Mouse (Mus musculus): ENCODE data around the gene Shb. TPM values are rescaled to one million over a fixed set of nuclear protein-coding genes. Genes with fewer than 3 reads are reported as not detected.
A peak's percentile ranks its signal among the peaks of the same experiment; 100 is the strongest.

The Shb gene
- polyA plus RNA-seq, 1 experiment from 2014 or later = 3.0 TPM

DNA sequence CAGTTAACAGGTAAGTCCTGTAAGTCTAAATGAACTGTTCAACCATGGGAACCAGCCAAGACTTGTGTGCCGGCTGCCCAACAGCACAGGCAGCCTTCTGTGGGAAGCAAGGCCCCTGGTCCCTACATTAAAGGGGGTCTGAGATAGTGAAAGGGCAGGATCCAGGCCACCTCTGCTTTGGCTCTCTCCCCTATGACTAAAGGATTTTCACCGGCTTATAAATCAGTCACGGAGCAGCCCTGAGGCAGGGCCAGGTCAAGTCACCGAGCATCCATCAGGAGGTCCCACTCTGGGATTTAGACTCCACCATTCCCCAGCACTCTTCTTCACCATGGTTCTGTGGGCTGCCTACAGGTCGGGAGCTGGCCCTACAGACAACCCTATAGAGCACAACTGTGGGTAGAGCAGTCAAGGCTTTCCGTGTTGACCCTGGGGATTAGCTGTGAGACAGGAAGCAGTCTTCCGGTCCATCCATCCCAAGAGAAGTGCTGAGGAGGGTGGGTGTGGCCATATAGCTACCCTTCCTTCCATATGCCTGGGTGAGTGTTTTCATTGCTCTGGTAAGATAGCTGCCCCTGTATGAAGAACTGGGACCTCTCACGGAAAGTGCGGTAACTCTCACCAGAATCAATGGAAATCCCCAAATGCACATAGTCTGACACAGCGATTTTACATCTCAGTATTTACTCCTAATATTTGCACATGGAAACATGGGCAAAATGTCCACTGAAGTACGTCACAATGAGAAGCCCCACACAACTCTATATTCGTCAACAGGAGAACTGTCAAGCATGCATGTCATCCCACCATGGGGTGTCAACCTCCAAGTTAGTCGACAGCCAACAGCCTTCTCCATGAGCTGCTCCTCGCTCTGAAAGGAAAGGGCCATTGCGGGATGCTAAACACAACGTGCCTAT is 40.3 kb downstream of the Shb start:
- DNase-seq (no peak), ATAC-seq (ENCODE audit: low read depth) (no peak)
- Histone ChIP-seq H3K9me3 (replicated peaks) (no peaks in the 10 kb centered on the region), H3K4me2 (peak overlapping the region; percentile 59), H3K4me1 (replicated peaks) (peaks cover 100% of the 10 kb centered on the region), H3K4me3 (replicated peaks) (no peak overlapping the region), H3K9ac (peak overlapping the region; percentile 52), H3K27ac (peak overlapping the region; percentile 81), H3K36me3 (peaks cover 21% of the 10 kb centered on the region), H3K27me3 (no peaks in the 10 kb centered on the region)
- 42% methylated on average over 16 of the region's 16 CpGs for WGBS (ENCODE audit: insufficient replicate concordance)

DNA sequence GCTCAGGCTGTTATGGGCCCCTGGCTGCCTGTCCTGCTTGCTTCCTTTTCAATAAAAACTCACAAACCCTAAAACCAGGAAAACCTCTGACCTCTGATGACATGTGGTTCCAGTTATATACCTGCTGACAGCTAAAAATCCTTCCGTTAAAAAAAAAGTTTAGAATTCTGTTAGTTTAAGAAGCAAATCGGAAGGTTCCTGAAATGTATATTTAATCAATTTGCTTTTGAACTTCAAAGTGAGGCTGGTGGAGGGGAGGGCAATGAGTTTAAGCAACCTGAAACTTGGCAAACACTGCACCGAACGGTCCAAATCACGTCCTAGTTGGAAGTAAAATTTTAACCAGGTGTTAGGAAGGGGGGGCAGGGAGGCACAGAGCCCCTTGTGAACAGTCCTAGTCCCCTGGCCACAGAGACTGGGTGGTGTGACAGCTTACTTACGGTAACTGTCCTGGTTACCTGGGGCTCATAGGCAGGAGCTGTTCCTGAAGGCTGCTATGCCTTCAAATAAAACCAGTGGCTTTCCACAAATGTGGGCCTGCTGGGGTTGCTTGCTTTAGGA is 41.1 kb downstream of the Shb start:
- H3K27ac ChIP-seq = peak overlapping the region; percentile 81
- no peaks in the 10 kb centered on the region for H3K9me3 ChIP-seq (replicated peaks)
- peaks cover 27% of the 10 kb centered on the region for H3K36me3 ChIP-seq
- H3K9ac ChIP-seq = peak overlapping the region; percentile 52; the same call in 1 of the 2 replicates
- DNase-seq (no peak), ATAC-seq (ENCODE audit: low read depth) (peak; percentile 15; the same call in 1 of the 2 replicates)
- peak overlapping the region; percentile 59 for H3K4me2 ChIP-seq
- H3K4me1 ChIP-seq (replicated peaks) = peaks cover 100% of the 10 kb centered on the region
- no peak overlapping the region for H3K4me3 ChIP-seq (replicated peaks)
- 59% methylated on average over 6 of the region's 6 CpGs for WGBS (ENCODE audit: insufficient replicate concordance)
- no peaks in the 10 kb centered on the region for H3K27me3 ChIP-seq

DNA sequence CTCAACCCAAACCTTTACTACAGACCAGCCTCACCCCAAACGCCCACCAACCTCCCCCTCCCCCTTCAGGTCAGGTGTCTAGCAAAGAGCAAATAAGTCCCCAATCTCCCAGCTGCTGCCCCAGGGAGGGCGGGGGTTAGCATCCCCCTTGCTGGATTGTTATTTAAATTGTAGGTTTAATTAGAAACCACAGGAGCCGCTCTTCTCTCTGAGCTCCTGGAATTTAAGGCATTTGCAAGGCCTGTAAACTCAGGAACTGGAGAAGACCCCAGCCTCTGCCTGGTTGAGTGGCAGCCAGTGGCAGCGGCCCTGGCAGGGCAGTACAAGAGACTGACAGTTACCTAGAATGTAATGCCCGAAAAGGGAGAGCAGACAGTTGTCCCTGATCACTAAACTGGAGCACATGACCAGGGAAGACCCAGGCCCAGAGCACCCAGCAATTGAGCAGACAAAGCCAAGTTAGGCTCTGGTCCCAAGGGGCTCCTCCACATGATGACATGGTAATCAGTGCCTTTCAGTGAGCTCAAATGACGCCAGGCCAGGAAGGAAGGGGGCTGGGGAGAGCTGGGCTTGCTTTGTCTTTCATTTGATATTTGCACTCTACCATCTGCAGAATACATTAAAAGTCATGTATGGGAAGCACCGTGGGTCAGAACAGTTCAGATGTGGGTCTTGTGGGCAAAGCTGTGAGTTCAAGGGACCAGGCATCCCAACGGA is 42.1 kb downstream of the Shb start:
- Histone ChIP-seq H3K9ac (peak overlapping the region; percentile 42; the same call in 1 of the 2 replicates), H3K27ac (peak overlapping the region; percentile 81), H3K36me3 (peaks cover 37% of the 10 kb centered on the region), H3K4me2 (no peak overlapping the region), H3K9me3 (replicated peaks) (no peaks in the 10 kb centered on the region), H3K4me1 (replicated peaks) (peaks cover 100% of the 10 kb centered on the region), H3K27me3 (no peaks in the 10 kb centered on the region), H3K4me3 (replicated peaks) (no peak overlapping the region)
- ATAC-seq (ENCODE audit: low read depth) = no peak
- DNase-seq = no peak
- 58% methylated on average over 8 of the region's 8 CpGs for WGBS (ENCODE audit: insufficient replicate concordance)

DNA sequence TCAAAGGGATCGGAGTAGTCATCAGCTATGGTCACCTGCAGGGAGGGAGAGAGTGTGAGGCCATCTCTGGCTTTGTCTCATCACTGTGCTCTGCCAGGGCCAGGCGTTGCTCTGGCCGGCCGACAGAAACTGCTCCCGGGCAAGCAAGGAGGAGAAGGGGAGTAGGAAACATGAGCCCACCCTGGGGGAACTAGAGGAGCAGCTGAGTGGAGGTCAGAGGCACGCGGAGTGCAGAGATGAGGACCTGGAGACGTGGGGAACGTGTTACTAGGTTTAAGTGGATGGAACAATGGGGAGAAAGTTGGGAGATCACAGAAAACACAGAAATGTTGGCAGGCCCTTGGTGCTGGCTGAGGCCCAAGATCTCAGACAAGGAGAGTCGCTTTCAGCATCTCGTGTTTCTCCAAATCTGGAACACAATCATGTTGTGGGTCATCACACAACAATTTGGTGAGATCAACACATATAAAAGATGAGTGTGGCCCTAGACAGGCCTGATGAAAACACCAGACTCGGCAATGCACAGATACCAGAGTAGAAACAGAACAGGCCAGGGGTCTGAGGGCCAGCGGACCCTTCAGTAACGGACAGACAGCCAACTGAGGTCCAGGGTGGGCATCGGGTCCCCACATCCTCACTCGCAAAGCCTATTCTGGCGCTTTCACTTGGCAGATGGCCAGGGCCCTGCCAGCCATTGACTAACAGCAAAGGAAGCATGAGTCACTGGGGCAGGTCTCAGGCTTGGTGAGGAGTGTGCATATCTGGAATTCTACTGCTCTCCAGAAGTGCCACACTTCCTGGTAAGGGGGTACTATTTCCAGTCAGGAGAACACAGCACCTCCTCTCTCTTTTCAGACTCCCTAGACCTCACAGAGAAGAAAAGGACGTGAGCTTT is 42.9 kb downstream of the Shb start:
- DNase-seq (no peak), ATAC-seq (ENCODE audit: low read depth) (no peak)
- H3K9ac ChIP-seq = peak overlapping the region; percentile 42; the same call in 1 of the 2 replicates
- no peak overlapping the region for H3K4me3 ChIP-seq (replicated peaks)
- H3K4me2 ChIP-seq = no peak overlapping the region
- peaks cover 38% of the 10 kb centered on the region for H3K36me3 ChIP-seq
- peak overlapping the region; percentile 81 for H3K27ac ChIP-seq
- H3K4me1 ChIP-seq (replicated peaks) = peaks cover 100% of the 10 kb centered on the region
- no peaks in the 10 kb centered on the region for H3K9me3 ChIP-seq (replicated peaks)
- no peaks in the 10 kb centered on the region for H3K27me3 ChIP-seq
- WGBS (ENCODE audit: insufficient replicate concordance) = 63% methylated on average over 18 of the region's 18 CpGs

DNA sequence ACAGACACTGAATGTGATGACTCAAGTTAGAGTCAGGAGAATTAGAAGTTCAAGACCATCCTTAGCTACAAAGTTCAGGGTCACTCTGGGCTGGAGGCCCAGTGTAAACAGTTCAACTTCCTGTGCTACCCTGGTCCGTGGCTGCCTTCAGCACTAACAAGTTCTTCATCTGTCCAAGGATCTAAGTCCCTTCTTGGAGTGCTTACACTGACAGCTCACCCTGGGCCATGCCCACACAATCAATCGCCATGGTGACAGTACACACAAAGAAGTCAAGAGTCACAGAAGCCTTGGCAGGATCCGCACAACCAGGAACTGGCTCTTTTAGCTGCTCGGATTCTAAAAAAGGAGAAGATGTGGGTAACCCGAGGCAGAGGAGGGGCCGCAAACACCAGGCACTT is 44.6 kb downstream of the Shb start:
- peaks cover 100% of the 10 kb centered on the region for H3K4me1 ChIP-seq (replicated peaks)
- ATAC-seq (ENCODE audit: low read depth) = no peak

DNA sequence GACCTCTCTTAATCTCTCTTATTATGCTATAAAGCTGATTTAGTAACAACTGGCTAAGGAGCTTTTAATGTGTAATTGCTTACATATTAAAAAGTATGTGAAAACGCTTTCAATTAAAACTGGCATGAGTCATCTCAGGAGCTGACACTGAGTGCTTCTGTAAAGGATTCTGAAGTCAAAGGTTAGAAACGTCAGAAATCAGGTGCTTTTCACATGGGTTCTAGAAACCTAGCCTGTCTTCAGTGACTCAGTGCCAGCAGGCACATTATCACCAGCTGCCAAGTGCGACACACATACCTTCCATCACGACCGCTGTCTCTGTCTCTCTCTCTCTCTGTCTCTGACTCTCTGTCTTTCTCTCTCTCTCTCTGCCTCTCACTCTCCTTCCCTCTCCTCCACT is 47.2 kb downstream of the Shb start:
- peak overlapping the region; percentile 74 for H3K9ac ChIP-seq
- WGBS (ENCODE audit: insufficient replicate concordance) = 70% methylated on average over 5 of the region's 5 CpGs
- H3K4me2 ChIP-seq = peak overlapping the region; percentile 67; the same call in 1 of the 2 replicates
- no peaks in the 10 kb centered on the region for H3K9me3 ChIP-seq (replicated peaks)
- ATAC-seq (ENCODE audit: low read depth) = no peak
- no peak for DNase-seq
- peak overlapping the region; percentile 100 for H3K27ac ChIP-seq
- H3K4me3 ChIP-seq (replicated peaks) = no peak overlapping the region
- H3K4me1 ChIP-seq (replicated peaks) = peaks cover 100% of the 10 kb centered on the region
- H3K36me3 ChIP-seq = peaks cover 38% of the 10 kb centered on the region
- H3K27me3 ChIP-seq = no peaks in the 10 kb centered on the region

More for the DNA sequence above, 44.6 kb downstream of the Shb start:
- H3K9ac ChIP-seq = no peak overlapping the region
- no peak for DNase-seq
- no peak overlapping the region for H3K4me3 ChIP-seq (replicated peaks)
- H3K27ac ChIP-seq = peak overlapping the region; percentile 81
- no peaks in the 10 kb centered on the region for H3K9me3 ChIP-seq (replicated peaks)
- peaks cover 38% of the 10 kb centered on the region for H3K36me3 ChIP-seq
- 33% methylated on average over 6 of the region's 6 CpGs for WGBS (ENCODE audit: insufficient replicate concordance)
- H3K4me2 ChIP-seq = no peak overlapping the region
- no peaks in the 10 kb centered on the region for H3K27me3 ChIP-seq

DNA sequence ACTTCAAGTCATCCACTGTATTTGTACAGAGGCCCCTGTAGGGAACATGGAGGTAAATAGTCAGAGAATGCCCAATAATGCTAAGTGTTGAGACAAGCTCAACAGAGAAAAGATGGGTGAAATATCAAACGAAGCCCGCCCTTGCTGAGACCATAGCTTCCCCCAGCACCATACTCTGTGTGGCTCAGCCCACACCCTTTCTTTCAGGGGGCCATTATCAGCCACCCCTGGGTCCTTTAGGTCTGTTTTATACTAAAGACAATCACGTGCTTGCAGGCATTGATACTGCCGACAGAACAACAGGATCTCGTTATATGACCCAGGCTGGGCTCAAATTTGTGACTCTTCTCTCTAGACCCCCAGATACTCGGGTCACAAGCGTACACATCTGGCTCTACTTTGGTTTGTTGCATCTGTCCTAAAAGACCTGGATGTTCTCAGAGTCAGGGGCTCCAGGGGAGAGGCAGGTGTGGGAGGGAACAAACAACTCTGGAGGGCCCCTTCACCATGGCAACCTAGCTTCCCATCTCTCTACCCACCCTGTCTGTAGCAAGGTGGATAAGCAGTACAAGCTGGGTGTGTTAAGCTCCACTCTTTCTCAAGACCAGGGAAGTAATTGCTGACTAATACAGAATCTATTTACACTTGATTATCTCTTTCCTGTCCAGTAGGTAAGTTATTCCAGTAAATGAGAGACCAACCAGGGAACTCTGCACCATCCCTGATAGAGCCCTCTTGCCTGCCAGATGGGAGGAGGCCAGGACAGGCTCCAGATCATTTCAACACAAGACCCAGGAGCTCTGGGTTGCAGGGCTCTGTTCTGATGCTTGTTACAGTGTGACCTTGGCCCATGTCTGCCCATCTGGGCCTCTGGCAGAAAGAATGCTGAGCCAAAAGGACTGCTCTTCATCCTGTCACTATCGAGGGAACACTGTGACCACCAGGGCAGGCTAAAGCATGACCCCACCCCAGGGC is 48.7 kb downstream of the Shb start:
- 51% methylated on average over 8 of the region's 8 CpGs for WGBS (ENCODE audit: insufficient replicate concordance)
- peak overlapping the region; percentile 74 for H3K9ac ChIP-seq
- H3K4me2 ChIP-seq = peak overlapping the region; percentile 67
- H3K36me3 ChIP-seq = peaks cover 36% of the 10 kb centered on the region
- H3K9me3 ChIP-seq (replicated peaks) = no peaks in the 10 kb centered on the region
- peak overlapping the region; percentile 100 for H3K27ac ChIP-seq
- no peaks in the 10 kb centered on the region for H3K27me3 ChIP-seq
- peak; percentile 73 for DNase-seq
- H3K4me3 ChIP-seq (replicated peaks) = peak overlapping the region; percentile 18
- peak; percentile 96 for ATAC-seq (ENCODE audit: low read depth)
- peaks cover 98% of the 10 kb centered on the region for H3K4me1 ChIP-seq (replicated peaks)

DNA sequence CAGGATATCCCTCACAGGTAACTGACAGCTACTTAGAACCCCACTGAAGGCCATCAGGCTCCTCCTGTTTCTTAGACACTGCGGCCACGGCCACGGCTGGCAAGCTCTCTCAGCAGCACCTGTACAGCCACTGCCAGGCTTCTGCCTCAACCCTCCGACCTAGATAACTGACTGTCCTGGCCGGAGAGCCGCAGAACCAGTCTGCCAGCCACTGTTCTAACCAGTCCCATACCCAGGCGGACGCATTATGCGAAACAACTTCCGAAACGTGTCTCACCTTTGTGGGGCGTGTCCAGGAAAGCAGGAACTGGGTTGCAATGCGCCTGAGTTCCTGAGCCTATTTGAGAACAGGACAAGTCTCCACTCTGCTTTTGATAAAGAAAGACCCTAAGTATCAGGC is 50.0 kb downstream of the Shb start:
- peak overlapping the region; percentile 65 for H3K9ac ChIP-seq

DNA sequence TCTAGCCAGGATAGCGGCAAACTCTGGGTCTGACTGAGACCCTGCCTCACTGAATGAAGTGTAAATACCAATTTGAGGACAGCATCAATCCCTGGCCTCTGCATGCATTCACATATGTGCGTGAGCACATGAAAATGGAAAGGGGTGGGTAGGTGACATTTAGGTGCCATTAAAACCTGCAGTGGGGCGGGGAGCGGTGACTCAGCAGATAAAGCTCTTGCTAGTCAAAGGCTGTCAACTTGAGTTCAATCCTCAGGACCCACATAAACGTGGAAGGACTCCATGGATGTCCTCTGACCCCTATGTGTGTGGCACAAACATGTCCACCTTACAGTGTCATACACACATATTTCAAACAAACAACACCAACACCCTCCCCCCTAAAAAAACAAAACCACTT is 50.8 kb downstream of the Shb start:
- Histone ChIP-seq H3K9me3 (replicated peaks) (no peaks in the 10 kb centered on the region), H3K4me3 (replicated peaks) (no peak overlapping the region), H3K27me3 (no peaks in the 10 kb centered on the region), H3K4me2 (peak overlapping the region; percentile 67), H3K4me1 (replicated peaks) (peaks cover 98% of the 10 kb centered on the region), H3K36me3 (peaks cover 23% of the 10 kb centered on the region), H3K9ac (peak overlapping the region; percentile 65), H3K27ac (peak overlapping the region; percentile 100)
- ATAC-seq (ENCODE audit: low read depth) = no peak
- 58% methylated on average over 5 of the region's 5 CpGs for WGBS (ENCODE audit: insufficient replicate concordance)
- peak; percentile 64 for DNase-seq

More for the DNA sequence above, 50.0 kb downstream of the Shb start:
- WGBS (ENCODE audit: insufficient replicate concordance) = 86% methylated on average over 13 of the region's 13 CpGs
- DNase-seq (no peak), ATAC-seq (ENCODE audit: low read depth) (no peak)
- H3K4me1 ChIP-seq (replicated peaks) = peaks cover 98% of the 10 kb centered on the region
- H3K9me3 ChIP-seq (replicated peaks) = no peaks in the 10 kb centered on the region
- H3K36me3 ChIP-seq = peaks cover 30% of the 10 kb centered on the region
- H3K4me3 ChIP-seq (replicated peaks) = no peak overlapping the region
- peak overlapping the region; percentile 100 for H3K27ac ChIP-seq
- H3K27me3 ChIP-seq = no peaks in the 10 kb centered on the region
- peak overlapping the region; percentile 67 for H3K4me2 ChIP-seq

DNA sequence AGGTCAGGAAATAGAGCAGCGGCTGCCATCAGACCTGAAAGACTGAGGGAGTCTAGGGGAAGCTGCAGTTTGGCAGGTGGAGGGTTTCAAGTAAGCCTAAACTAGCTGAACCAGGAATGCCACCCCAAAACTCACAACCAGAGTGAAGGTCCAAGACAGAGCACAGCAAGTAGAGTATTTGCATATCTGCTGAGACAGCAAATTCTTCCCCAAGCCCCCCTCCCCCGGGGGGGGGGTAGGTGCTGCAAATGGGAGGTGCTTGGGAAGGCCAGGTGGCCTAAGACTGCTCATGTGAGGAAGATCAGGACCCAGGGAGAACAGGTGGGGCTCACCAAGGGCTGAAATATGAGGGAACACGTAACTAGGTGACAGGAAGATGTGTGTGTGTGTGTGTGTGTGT is 51.7 kb downstream of the Shb start:
- Histone ChIP-seq H3K27ac (peak overlapping the region; percentile 100), H3K9ac (peak overlapping the region; percentile 65)

More for the DNA sequence above, 51.7 kb downstream of the Shb start:
- no peak overlapping the region for H3K4me2 ChIP-seq
- WGBS (ENCODE audit: insufficient replicate concordance) = 55% methylated on average over 3 of the region's 3 CpGs
- H3K4me1 ChIP-seq (replicated peaks) = peaks cover 98% of the 10 kb centered on the region
- ATAC-seq (ENCODE audit: low read depth) = no peak
- H3K4me3 ChIP-seq (replicated peaks) = no peak overlapping the region
- DNase-seq = no peak
- no peaks in the 10 kb centered on the region for H3K9me3 ChIP-seq (replicated peaks)
- no peaks in the 10 kb centered on the region for H3K27me3 ChIP-seq
- H3K36me3 ChIP-seq = peaks cover 22% of the 10 kb centered on the region
